Mouse (Mus musculus) CH12.LX (cell line): ENCODE measurements around the gene Nol9.

Source experiments
- CTCF ChIP-seq, 2 experiments: IDR thresholded peaks in 1 of 2; conservative IDR thresholded peaks in 1 of 2; 2 replicates each; pipeline ENCODE4 v1.5.1; 2011 to 2012; ENCODE audit warnings: low read depth in 2 of 2, low read length in 2 of 2, improper control_type of control experiment in 1 of 2, inconsistent platforms in 1 of 2, mild to moderate bottlenecking in 1 of 2, moderate library complexity in 1 of 2
- ELF1 ChIP-seq: IDR thresholded peaks from 2 replicates; pipeline ENCODE4 v1.6.1; 2014; ENCODE audit warnings: low read depth, mild to moderate bottlenecking, inconsistent platforms, low read length, improper control_type of control experiment
- EP300 ChIP-seq: IDR thresholded peaks from 2 replicates; pipeline ENCODE4 v1.6.1; 2011; ENCODE audit warnings: low read length, improper control_type of control experiment
- MAX ChIP-seq: IDR thresholded peaks from 2 replicates; pipeline ENCODE4 v1.6.1; 2011; ENCODE audit warnings: low read length, improper control_type of control experiment
- MXI1 ChIP-seq: IDR thresholded peaks from 2 replicates; pipeline ENCODE4 v1.6.1; 2011; ENCODE audit warnings: mild to moderate bottlenecking, low read depth, low read length, improper control_type of control experiment
- NELFE ChIP-seq: IDR thresholded peaks from 2 replicates; pipeline ENCODE4 v1.6.1; 2011; ENCODE audit warnings: low read depth, low read length, improper control_type of control experiment
- PAX5 ChIP-seq: IDR thresholded peaks from 2 replicates; pipeline ENCODE4 v1.6.1; 2012; ENCODE audit warnings: low read length, inconsistent platforms, mixed read lengths
- POLR2A ChIP-seq: IDR thresholded peaks from 2 replicates; pipeline ENCODE4 v1.6.1; 2011; ENCODE audit warnings: low read depth, mild to moderate bottlenecking, improper control_type of control experiment, low read length

- TF ChIP-seq NELFE: no peak
- TF ChIP-seq POLR2A: no peak
- no peak for TF ChIP-seq EP300
- no peak for TF ChIP-seq MXI1
- no peak for TF ChIP-seq MAX
- TF ChIP-seq PAX5: no peak
- TF ChIP-seq ELF1: no peak
- TF ChIP-seq CTCF (conservative IDR thresholded peaks at IDR 0.05 in 1 of 2, IDR thresholded peaks at IDR 0.05 in 1 of 2; ENCODE audit: low read depth in 2 of 2, low read length in 2 of 2): no peak
Measured at GRCm38 (mm10) chr4:152096927-152097326, 57.8 kb downstream of the Nol9 start.
